Mouse (Mus musculus) ES-CJ7 (cell line): Measurements from ENCODE around the gene Twist2.
A peak's percentile ranks its signal among the peaks of the same experiment; 100 is the strongest.

Source experiments
- DNase-seq: peaks from one replicate; pipeline ENCODE4 v3.0.0; 2011; ENCODE audit warnings: low read depth, low spot score

The Twist2 gene

GRCm38 (mm10) chr1:91800967-91801843, at the start of gene Twist2:
Twist2 (plus strand) TSS chr1:91801461.
- peak; percentile 28 for DNase-seq

GRCm38 (mm10) chr1:91752931-91753330, 48.3 kb upstream of the Twist2 start:
- no peak for DNase-seq

- peak; percentile 76 for DNase-seq
Measured at GRCm38 (mm10) chr1:91755102-91755501, 46.2 kb upstream of the Twist2 start.

- no peak for DNase-seq
Measured at GRCm38 (mm10) chr1:91757292-91757691, 44.0 kb upstream of the Twist2 start.

DNA sequence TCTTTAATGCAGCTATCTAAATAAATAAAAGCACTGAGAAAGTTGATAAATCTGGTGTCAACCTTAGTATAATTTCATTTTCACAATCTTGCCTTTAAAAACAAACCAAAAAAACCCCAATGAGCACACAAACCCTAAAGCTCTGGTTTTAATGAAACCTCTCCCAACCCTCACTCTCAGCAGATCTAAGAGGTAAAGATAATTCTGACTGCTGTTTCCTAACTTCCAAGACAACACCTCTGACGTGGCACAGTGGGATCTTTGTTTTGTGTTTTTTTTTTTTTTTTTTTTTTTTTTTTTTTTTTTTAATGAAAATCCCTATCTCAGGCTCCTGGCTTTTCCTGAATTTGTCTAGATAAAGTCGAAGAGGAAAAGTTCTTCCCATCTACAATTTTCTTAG, 43.1 kb upstream of the Twist2 start:
- DNase-seq = no peak

DNA sequence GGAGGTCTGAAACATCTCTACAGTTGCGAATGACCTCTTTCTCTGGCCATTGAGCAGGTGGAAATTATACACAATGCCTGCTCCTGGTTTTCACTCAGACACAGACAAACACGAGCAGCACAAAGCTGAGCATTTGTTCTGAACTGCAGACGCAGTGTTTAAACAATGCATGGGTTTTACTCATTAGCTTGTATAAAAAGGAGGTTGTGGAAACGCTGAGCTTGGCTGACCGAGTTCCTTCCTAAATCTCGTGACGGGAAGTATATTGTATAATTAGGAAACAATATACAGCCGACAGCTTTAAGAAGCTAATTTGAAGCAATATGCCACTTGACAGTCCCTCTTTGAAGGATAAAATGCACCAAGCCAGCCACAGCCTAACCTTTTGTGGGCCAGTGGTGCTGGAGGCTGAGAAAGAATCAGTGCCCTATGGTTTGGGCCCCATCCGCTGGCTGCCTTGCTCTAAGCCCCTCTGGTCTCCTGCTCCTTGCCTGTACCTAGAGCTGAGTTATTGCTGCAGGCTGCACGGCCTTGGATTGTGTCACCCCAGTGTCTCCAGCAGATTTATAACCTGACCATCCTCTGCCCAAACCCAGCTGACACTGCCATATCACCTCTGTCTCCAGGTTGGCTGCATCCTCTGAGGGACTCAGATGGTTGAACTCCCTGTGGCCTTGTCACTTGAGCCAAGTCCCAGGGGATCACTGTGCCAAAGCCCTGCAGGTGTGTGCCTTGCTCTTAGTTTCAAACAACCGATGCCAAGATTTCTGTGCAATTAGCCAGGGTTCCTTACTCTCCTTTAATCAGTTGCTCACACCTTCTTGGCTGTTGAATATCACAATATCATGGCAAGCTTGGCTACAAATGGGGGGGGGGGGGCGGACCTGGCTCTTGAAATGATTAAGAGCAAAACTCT, 42.4 kb upstream of the Twist2 start:
- no peak for DNase-seq

DNA sequence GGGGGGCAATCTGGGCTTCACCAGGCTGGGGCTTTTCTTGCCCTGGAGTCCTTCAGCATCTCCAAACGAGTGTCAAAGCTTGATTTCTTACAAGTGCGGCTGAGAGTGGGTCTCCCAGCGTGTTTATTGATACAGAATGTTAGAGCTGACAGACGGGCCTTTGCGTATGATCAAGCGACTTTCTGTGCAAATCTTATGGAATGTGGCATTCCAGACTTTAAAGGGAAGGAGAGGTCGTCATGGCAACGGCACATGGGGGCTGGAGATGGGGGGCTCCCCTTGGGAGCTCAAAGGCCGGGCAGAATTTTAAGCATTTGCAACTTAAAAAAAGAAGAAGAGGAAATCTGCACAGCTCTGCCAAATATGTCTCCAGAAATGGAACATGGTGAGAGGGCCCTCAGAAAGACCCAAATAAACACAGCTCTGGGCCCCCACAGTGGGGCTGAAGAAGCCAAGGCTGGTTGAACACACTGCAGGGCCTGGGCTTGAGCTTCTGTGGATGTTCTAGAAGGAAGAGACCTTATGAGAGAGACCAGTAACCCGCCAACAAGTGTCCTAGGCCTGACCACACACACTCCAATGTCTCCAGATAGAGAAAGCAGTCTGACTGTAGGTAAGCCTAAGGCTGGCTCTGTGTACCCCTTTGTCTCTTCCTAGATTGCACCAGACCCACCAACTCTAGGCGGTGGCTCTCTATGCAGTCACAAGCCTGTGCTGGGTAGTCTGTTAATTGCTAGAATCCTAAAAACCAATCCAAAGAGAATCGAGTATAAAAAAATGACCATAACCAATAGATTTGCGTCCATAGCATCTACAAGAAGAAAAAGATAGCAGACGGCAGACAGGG, 40.9 kb upstream of the Twist2 start:
- DNase-seq = no peak

GRCm38 (mm10) chr1:91762528-91763091, 38.7 kb upstream of the Twist2 start:
- DNase-seq = no peak

DNA sequence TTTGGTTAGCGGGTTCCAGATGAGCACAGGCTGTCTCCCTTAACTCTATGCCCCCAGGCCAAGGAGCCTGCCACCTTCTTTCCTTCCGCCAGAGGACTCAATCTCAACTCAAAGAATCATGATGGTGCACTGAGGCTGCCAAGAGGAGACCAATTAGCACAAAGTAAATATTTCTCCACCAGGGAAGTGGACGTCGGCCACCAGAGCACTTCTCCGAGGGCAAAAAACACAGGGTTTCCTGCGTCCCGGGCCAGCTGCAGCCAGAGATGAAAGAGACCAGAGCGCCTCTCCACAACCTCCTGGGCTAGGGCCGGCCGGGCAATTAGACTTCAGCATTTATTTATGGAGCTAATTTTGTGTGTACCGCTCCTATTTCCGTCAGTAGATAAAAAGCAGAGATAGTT, 31.0 kb upstream of the Twist2 start:
- DNase-seq = no peak

GRCm38 (mm10) chr1:91770676-91771075, 30.6 kb upstream of the Twist2 start:
- DNase-seq = no peak

DNA sequence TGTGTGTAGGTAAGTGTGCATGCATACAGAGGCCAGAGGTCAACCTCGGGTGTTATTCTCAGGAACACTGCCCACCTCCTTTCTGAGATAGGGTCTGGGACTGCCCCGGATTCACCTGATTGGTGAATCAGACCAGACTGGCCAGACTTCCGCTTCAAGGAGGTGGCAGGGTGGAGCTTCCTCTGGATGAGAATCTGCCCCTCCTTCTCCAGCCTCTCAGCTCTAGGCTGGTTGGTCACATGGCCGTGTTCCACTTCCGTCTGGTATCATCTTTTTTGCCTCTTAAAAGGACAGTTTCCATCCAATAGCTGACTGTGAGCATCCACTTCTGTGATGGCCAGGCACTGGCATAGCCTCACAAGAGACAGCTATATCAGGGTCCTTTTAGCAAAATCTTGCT, 24.3 kb upstream of the Twist2 start:
- peak; percentile 39 for DNase-seq

GRCm38 (mm10) chr1:91779819-91780218, 21.4 kb upstream of the Twist2 start:
- no peak for DNase-seq

DNA sequence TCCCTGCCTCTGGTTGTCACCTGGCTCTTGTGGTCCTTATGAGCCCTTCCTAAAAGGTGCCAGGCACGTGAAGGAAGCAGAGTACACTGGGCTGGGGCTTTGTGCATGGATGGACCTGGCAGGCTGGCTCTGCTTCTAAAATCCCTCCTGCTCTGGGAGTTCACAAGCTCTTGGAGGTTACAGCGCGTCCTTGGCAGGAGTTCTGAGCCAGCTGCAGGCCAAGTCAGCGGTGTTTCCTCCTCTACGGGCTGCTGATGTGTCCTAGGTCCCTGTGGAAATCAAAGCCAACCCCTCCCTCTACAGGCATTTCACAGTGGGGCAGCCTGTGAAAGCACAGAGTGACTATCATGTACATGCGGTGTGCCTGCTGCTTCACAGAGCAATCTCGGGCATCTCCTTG, 20.1 kb upstream of the Twist2 start:
- no peak for DNase-seq

- no peak for DNase-seq
Measured at GRCm38 (mm10) chr1:91784162-91784561, 17.1 kb upstream of the Twist2 start.

GRCm38 (mm10) chr1:91799323-91799722, 1.9 kb upstream of the Twist2 start:
- DNase-seq = no peak

DNA sequence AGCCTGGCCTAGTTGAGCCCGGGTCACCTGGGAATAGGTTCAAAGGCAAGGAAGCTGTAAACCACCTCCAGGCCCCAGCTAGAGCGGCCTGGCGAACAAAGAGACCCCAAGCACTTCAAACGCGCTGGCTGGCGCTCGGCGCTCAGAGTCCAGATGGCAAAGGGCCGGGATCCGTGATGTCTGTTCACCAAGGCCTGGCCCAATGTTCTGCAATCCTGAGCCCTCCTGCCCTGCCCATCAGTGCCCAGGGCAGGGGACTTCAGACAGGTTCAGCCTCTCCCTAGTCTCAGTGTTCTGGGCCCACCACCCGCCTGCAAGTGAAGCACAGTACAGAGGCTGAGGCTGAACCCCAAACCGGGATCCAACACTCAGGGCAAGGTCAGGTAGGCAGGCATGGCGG, 913 bp upstream of the Twist2 start:
- DNase-seq = no peak

GRCm38 (mm10) chr1:91801844-91802366, 644 bp downstream of the Twist2 start:
- DNase-seq = peak; percentile 23

DNA sequence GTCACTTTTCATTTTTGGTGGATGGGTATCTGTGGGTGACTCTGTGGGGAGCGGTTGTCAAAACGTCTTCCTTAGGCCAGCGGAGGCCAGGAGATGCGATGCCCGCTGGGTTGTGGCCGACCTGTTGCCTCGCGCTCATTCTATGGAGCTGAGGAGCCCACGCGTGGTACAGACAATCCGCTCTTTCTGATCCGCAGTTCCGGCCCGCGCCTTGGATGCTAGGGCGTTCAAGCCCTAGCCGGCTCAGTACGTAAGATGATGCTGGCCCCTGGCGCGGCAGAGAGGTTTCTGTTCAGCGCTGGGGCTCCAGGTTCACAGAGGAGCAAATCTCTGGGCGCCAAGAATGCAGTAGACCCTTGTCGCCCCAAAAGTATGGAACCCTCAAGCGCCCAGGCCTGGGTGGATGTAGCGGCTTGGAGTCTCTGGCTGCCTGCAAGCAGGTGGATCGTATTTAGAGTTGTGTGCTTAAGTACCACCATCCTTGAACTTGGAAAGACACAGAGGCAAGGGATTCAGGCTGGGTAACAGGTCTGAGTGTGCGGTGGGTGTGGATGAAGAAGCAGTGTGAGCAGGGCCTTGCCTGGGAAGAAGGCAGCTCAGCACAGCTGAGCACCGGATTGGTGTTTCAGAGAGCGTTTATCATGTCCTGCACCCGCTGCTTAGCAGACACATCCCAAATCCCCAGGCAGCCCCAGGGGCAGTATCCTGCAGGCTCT, 1.3 kb downstream of the Twist2 start:
- DNase-seq = peak; percentile 47

- DNase-seq = no peak
Measured at GRCm38 (mm10) chr1:91803416-91803815, 2.2 kb downstream of the Twist2 start.

DNA sequence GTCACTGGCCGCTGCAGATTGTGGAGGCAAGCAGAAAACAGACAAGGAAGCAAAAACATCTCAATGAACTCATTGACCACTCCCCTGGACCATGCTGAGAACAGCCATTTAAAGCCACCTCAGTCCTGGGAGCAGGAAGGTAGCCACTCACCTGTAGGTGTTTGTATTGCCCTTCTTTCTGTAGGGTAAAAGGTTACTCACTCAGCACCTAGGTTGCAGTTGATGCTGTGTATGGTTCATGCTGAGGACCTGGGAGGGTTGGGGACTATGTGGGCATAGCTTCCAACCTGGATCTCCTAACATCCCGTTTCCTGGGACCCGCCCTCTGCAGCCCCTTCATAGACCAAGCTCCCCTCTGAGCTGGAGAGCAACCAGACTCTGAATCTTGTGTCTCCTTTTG, 14.8 kb downstream of the Twist2 start:
- DNase-seq = no peak
